Mouse (Mus musculus): ENCODE measurements around the gene Tgds. TPM values are rescaled to one million over a fixed set of nuclear protein-coding genes. Genes with fewer than 3 reads are reported as not detected.

The Tgds gene
- 6.1 and 6.2 TPM in 2 replicates for polyA plus RNA-seq (2012; rRNA removed)

GRCm38 (mm10) chr14:118132642-118132977, at the start of gene Tgds:
Tgds (minus strand) TSS chr14:118132755.

DNA sequence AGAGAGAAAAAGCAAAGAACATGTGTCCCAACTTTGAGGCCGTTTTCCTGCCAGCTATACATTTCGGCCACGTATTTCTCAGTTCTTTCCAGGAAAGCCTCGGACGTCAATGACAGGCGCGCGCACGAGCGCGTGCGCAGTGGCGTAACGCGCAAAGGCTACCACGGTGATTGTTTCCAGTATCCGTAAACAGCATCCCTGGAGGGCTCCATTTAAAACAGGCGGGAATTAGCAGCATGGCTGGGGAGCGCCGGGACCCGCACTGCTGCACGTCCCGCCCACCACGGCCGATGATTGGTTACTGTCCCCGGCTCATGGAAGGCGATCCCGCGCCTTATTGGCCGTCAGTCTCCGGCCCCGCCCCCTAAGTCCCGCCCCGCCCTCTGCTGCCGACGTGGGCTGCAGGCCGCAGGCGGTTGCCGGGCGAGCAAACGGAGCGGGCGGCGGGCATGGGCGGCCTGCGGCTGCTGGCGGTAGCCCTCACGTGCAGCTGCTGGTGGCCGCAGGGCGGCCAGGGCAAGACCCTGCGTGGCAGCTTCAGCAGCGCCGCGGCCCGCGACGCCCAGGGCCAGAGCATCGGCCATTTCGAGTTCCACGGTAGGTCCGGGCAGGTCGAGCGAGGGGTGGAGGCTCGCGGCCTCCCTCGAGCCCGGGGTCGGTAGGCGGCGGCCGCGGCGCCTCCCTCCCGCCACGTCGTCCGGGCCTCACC, 4.3 kb upstream of the Tgds start, which contains the start of gene Gpr180:
Gene Gpr180 (plus strand): TSS at position 415 of the 709 bp plus-strand sequence.

Other genes starting within 250 kb of the Tgds start
- 0.06 and 0.28 TPM in 2 replicates for gene Dct, start 80.5 kb downstream of the Tgds start, polyA plus RNA-seq (2012; rRNA removed)
- gene Gpr180, start 4.4 kb upstream of the Tgds start, polyA plus RNA-seq (2012; rRNA removed) = 53.4 and 61.4 TPM in 2 replicates
- gene Sox21, start 104.3 kb upstream of the Tgds start, polyA plus RNA-seq (2012; rRNA removed) = 0.51 and 0.69 TPM in 2 replicates
- not detected in 2 replicates for gene Gm9376, start 134.2 kb upstream of the Tgds start, polyA plus RNA-seq (2012; rRNA removed)